Mouse (Mus musculus): Measurements from ENCODE around the gene Fam107b.
"Not testable (repeated sequence)": the region's sequence is repeated elsewhere in the genome, so short reads cannot be mapped to it uniquely, and the experiment has no call there.

The Fam107b gene

DNA sequence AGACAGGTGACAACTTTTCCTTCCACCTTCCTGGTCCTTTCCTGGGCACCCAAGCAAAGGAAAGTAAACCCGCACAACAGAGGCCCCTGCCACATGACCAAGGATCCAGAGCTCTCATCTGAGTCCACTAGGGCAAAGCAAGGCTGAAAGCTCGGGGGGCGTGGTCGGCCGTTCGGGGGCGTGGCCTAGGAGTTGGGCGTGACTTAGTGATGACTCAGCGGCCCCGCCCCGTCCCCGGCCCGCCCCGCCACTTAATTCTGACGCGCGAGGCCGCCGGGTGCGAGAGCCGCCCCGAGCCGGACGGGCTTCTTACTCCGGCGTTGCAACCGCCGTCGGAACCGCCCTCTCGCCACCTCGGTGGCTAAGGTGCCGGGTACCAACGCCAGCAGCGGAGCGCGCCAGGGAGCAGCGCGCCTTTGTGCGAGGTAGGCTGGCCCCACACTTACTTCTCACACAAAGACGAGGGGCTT is 143.0 kb downstream of the Fam107b start:
- peak; percentile 90 for DNase-seq

DNA sequence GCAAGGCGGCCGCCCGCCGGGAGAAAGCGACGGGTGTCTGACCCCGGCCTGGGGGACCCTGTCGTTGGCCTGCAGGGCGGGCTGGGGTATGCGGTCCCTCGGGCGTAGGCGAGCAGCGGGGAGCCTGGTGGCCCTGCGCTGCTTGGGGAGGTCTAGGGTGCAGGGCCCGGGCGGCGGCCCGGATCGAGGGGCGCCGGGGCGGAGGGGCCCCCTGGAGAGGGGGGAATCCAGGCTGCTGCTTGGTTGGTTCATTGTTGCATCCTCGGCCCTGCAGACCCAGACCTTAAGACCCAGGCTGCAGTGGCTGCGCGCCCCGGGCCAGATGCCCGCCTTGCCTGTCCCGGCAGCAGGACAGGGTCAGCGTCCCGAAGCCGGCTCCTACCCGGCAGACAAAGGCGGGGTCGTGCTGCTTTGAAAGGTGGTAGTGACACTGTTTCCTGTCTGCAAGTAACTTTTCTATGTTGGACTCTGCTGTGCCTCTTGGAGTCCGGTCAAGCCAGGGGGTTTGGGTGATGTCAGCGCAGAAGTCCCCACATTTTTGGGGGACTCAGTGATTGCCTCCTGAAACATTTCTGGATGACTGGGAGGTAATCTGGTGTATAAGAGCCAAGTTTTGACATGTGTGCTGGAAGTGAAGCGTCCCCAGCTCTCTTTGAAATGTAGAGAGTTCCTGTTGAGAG is 143.5 kb downstream of the Fam107b start:
- DNase-seq: peak; percentile 66

DNA sequence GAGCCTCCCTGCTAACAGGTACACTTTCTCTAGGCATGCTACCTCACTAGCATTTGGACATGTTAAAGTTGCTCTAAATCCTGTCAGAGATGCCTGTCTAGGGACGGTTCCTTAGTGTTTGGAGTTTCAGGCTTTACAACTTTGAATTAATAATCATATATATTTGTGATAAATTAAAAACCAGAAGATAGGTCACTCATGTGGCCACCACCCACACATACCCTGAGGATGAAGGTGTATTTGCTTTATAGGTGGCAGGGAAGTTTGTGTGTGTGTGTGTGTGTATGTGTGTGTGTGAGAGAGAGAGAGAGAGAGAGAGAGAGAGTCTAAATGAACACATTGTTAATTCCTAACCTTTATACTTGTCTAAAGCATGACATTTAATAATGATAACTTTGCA is 144.2 kb downstream of the Fam107b start:
- DNase-seq: no peak

DNA sequence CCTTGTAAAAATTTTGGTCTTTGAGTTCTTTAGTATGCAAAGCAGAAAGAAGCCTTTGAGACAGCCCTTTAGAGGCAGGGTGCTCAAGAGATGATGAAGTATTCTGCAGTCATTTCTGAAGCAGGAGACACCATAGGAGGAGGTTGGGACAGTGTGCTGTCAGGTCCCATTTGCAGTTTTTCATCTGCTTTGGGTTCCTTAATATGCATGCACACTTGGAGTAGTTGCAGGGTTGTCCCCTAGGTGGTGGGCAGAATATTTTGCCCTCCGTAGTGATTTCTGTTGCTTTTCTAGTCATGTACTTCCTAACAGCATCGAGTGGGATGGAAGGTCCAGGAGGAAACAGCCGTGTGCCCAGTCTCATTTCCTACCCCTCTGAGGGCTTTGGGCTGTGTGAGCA is 145.1 kb downstream of the Fam107b start:
- no peak for DNase-seq

DNA sequence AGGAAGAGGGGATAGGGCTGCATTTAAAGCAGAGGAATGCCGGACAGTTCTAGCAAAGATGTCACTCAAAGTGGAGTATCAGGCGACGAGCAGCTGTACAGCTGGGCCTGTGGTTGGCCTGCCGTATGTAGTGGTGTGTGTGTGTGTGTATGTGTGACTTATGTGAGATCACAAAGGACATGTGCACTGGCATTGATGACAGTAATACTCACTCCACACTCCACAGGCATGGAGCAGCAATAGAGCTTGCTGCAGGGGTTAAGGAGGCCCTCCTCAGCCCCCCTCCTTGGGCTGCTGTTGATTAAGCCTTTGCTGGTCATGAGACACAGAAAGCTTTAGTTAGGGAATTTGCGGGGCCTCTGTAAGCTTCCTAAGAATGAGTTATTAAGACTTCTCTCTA is 147.0 kb downstream of the Fam107b start:
- no peak for DNase-seq

DNA sequence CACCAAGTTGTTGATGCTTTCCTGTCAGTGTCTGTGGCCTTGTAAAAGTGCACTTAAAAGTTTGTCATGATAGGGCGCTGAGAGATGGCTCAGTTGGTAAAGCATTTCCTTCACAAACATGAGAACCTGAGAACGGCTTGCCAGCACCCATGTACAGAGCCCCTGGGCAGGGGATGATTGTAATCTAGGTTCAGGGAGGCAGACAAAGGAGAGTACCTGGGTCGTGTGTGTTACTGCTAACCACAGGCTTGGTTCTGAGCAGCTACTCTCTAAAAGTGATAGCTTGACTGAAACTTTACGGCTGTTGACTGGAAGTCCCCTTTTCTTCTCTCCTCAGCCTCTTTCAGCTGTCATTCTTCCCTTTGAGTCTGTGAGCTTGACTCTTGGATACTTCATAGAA is 147.6 kb downstream of the Fam107b start:
- no peak for DNase-seq

DNA sequence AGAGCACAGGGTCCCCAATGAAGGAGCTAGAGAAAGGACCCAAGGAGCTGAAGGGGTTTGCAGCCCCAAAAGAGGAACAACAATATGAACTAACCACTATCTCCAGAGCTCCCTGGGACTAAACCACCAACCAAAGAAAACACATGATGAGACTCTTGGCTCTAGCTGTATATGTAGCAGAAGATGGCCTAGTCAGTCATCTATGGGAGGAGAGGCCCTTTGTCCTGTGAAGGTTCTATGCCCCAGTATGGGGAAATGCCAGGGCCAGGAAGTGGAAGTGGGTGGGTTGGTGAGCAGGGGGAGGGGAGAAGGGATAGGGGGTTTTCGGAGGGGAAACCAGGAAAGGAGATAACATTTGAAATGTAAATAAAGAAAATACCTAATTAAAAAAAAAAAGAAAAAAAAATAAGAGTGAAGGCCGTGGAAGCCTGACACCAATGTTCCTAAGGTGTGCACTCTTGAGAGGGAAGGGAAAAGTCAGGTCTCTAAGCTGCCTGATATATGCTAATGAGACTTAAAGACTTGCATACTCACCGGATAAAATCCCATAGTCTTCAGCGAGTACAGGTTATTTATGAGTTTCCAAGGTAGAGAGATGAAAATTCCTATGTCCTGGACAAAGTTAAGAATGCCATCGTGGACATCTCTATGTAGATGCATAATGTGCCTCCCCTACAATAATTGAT is 149.3 kb downstream of the Fam107b start:
- DNase-seq: not testable (repeated sequence)

DNA sequence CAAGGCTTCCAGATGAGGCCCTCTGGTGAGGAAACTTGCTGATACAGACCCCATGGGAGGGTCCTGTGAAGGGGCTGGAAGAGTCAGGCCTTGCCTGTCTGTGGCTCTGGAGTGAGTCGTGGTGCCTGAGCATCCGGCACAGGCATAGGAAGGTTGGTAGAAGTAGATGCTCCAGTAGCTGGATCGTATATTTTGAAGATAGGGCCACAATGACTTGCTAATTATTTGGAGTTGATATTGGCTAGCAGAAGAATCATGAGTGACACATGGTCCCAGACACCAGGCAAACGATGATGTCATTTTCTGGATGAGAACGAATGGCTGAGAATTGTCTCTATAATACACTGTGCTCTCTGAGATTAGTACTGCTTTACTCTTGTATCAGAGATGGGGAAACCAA is 150.8 kb downstream of the Fam107b start:
- no peak for DNase-seq

DNA sequence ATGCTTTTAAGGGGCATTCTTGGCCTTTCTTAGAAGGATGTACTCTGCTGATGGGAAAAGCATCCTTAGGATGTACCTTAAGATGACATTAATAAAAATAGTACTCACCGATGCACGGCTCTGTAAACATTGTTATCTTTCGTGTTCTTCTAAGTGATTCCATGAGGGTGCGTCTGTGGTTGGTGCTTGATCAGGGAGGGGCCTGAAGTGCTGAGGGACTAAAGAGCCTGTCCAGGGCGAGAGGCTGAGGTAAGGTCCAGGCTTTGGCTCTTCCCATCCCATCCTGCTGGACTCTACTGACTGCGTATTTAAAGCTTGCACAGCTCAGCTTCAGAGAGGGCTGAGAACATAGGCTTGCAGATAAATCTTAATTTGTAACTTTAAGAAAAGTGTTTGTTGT is 151.7 kb downstream of the Fam107b start:
- no peak for DNase-seq

DNA sequence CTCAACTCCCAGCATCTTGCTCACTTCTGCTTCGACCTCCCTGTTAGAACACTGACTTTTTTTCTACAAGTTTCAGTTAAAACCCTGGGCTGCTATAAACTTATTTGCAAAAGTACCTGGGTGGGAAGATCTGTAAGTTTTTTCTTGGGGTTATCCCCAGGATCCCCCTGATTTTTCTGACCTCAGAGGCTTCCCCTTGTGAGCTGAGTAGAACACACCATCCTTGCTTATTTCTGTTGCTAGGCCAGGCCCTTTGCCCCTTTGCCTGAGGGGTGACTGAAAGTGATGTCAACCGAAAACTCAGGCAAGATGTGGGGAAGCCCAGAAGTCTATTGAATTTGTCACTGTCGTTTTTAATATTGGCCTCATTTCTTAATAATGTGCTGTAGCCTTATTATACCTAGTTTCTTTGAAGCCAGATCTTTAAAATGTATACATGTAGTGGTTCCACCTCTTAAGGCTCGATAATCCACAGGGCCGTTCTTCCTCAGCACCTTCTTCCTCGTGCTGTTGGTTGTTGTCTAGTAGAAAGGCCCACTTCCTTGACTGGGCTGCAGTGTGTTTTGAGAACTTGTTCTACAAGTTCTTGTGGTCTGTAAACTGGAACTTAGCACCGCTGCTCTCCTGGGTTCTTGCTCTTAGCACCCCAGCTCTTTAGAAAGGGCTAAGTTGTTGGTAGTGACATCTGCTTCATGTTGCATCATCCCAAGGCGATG is 153.3 kb downstream of the Fam107b start:
- no peak for DNase-seq

DNA sequence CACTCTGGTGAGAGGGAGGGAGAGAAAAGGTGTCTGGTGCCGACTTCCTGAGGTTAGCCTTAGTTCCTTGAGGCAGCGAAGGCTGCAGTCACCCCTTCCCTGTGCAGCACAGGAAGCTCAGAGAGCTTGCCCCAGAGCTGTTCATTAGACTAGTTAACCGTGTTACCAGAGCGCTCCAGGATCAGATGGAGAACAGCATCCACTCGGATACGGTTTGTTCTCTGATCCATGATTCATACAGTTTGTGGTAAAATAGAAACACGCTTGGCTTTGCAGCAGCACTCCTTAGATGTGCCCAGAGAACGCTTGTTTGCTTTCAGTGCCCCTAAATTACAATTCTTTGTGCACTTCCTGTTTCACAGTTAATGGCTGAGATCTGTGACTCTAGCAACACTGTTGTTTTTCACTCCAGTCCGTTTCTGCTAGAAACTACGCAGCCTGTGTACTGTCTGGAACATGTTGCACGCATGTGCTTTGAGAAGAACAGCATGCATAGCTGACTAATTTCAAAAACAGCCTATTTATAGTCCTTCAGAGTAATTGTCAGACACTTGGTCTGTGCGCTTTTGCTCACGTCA is 156.3 kb downstream of the Fam107b start:
- DNase-seq: peak; percentile 6

DNA sequence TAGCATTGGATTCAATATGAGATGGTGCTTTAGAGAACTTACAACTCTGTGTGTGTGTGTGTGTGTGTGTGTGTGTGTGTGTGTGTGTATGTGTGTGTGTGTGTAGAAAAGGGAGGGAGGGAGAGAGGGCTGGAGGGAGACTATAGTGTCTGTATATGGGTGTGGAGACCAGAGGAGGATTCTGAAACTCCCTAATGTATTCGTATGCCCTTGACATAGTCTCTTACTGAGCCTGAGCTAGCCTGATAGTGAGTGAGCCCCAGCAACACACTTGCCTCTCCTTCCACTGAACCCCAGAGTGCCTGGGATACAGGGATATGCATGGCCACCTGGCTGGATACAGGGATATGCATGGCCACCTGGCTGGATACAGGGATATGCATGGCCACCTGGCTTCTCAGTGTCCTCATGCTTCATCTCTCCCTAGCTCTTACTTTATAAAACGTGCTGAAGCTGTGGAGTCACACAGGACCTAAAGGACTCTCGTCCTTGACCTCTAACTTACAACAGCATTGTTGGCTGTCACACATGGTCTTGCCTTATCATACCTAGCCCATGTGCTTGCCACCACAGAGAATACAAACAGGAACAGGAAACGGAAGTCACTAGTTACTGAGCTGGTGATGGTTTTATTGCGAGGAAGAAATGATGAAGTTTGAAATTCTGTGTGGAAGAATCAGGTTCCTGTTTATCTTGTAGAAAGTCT is 157.1 kb downstream of the Fam107b start:
- DNase-seq: peak; percentile 14

DNA sequence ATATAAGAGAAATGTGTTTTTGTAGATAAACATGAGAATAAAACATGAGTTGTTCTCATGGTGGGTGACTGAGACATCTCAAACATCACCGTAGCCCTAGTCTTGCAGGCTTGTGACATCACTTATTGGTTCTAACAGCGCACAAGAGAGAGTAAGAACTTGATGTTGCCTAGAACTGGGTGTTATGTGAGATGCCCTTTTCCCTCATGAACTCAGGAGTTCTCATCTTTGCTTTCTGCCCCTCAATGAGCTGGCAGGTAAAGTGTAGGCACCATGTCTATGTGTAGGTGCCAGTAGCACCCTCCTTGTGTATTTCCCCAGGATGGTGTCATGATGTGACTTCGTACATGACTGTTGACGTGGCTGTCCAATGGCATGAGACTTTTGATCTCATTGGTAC is 157.8 kb downstream of the Fam107b start:
- DNase-seq: peak; percentile 2

DNA sequence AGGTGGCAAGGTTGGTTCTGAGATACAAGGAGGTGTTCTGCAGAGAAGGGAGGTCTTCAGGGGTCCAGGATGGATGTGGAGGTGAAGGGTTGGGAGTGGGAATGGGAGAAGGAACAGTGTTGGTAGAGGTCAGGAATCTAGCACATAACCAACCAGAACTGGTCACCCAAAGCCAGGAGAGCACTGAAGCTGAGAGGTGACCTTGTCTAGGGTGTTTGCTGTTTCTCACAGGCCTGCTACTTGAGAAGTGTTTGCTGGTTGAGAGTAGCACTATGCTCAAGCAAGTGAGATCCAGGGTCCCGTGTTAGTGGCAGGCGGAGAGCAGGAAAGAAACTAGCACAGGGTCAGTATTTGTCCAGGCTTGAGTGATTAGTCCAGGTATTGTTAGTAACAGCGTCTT is 159.3 kb downstream of the Fam107b start:
- no peak for DNase-seq

DNA sequence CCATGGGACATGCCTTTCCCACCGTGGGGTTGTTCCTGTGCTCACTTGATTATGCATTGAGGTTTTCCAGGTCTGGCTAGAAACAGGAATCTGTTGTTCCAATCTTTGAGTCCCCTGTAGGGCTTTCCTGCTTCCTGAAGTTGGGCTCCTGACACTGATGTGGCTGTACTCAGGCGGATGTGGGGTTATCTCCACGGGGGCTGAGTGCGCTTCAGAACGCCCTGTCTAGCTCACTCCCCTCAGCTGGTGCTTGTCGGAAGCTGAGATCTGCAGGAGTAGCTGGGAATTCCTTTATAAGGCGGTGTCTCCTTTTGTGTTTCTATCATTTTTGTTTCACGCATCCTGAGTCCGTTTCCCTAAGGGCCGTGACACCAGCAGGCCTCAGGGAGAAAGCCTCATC is 160.5 kb downstream of the Fam107b start:
- no peak for DNase-seq

DNA sequence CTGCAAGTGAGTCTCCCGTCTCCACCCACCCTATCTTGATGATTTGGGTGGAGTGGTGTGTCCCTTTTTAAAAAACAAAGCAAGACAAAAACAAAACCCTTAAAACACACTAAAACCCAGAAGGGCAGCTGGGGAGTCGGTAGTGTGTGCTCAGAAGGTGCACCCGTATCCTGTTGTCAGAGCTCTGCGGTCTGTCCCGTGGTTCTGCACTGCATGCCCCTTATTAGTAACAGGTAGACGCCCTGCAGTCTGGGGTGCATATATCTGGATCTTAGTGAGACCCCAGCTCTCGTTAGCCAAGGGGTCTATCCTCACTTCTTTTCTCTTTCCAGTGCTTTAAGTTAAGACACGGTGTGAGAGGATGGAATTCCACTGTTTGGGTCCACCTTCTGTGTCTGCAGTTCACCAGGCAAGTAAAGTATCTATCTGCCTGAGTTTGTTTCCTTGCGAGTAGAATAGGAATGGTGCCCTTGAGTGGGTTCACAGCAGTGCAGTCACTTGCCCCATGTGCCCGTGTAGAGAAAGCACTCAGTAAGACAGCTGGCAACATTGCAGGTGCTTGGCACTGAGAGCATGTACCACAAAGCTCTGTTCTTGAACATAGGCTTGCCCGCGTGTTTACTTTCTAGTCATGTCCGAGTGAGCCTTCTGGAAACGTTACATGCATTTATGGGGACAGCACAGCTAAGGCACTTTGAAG is 161.2 kb downstream of the Fam107b start:
- DNase-seq: peak; percentile 57

DNA sequence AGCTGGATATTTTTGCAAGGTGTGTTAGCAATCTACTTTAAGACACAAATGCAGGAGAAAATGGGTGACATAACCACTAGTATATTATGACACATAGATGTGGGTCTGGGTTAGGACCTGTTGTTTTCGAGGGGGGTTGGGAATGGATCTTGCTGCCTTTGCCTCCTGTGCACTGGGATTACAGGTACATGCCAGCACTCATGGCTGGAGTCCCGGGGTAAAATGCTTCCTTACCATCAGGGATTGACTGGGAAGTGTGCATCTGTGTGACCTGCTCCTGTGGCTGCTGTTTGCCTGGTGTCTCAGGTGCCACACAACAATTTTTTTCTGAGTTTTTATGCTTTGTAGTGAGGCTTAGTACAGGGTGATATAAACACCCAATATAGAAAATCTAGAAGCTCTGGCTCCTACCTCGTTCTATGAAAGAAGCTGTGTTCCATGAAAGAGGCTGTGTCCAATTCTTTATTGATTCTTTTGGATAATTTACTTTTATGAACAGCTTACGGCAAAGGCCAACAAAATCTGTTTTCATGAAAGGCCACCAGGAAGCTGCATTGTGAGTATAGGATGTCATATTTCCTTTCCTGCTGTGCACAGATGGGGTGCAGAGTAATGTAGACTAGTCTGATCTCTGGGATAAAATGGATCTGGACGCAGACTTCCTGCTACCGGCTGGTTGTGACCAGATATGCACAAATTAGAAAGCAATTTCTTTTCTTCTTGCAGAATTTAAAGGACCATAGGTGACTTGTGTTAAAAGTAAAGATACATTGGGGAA is 167.8 kb downstream of the Fam107b start:
- DNase-seq: peak; percentile 51

DNA sequence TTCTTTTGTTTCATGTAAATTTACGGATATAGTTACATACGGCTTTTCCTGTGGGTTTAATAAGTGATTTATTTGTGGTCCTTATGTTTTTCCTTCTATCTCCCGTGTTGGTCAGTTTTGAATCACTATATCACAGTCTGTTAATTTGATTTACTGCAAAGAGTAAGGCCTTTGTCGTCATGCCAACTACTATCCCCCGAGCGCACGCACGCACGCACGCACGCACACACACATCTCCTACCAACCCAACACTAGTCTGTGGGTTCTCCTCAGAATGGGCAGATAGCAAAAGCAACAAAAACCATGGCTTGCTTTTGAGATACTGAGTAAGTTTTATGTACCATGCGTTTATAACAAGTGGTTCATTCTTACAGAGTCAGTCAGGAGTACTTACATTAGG is 168.4 kb downstream of the Fam107b start:
- DNase-seq: no peak

DNA sequence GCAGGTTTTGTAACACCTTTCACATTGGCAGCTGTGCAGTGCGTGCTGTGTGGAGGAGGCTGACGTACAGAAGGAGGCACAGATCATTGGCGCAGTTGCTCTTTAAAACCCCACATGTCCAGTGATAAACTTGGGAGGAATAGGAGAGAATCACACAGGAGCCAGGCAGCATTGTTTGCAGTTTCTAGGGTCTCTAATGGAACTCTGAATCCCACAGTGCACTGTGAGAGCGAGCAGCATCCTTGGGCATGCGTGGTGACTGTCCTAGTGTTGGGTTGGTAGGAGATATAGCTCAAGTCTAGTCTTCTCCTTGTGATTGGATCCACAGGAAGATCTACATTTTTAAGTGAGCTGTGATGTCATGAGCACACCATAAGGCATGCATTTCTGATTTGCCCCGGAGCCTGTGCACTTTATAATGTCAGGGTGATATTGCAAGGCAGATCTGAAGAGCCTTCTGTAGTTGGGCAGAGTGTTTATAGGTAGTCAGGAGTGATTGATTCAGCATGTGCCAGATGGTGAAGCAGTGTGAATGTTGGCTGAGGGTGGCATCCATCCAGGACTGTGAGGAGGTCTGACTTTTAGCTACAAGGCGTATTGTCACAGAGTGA is 169.2 kb downstream of the Fam107b start:
- DNase-seq: peak; percentile 93

DNA sequence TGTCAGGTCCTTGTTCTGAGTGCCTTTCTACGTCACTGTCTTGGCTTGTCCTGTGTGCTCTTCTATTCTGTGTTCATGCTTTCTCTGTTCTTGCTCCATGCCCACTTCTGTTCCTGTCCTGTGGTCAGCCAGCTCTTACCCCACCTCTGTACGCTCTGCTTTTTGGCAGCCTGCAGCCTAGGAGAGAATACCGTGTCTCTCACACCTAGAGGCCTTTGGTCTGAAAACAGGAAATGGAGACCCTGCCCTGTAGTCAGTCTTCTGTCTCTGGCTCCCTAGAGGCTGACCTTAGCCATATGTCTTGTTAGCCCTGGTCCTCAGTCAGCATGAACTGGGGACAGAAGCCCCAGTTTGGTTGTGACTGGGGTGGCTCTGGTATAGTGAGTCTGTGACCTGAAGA is 170.0 kb downstream of the Fam107b start:
- peak; percentile 54 for DNase-seq

DNA sequence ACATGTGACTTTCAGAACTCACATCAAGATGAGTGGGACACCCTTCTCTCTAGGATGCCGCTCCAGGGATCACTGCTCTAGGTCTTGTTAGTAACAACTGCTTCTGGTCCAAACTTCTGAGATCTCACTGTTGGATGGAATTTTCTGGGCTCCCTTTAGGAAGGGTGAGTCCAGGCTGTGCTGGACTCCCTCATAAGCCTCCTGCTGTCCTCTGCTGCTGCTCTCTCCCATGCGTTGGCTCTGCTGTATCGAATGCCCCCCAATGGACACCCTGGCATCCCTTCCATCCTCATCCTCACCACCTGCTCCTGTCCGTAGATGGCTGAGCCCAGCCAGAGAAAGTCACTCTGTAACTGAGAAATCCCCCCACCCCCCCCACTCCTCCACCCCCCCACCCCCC is 170.4 kb downstream of the Fam107b start:
- DNase-seq: peak; percentile 54

All from cerebellum, adult 11-12 months (tissue).